Mouse (Mus musculus): ENCODE data around the gene Def8.
"Not testable (repeated sequence)": the region's sequence is repeated elsewhere in the genome, so short reads cannot be mapped to it uniquely, and the experiment has no call there.

DNA sequence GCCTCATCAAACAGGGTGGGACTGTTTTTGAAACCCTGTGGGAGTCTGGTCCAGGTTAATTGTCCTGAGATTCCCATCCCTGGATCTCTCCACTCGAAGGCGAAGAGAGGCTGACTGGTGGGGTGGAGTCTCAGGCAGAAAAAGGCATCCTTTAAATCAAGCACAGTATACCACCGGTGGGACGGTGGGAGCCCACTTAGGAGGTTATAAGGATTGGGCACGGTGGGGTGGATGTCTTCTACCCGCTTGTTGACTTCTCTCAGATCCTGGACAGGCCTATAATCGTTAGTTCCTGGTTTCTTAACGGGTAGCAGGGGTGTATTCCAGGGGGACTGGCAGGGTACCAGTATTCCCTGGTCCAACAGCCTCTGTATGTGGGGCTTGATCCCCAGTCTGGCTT is 7.6 kb downstream of the Def8 start:
- TF ChIP-seq CTCF, EP300 (IDR thresholded peaks at IDR 0.05): not testable (repeated sequence)
